Mouse (Mus musculus): ENCODE results near the gene Sv2b.

DNA sequence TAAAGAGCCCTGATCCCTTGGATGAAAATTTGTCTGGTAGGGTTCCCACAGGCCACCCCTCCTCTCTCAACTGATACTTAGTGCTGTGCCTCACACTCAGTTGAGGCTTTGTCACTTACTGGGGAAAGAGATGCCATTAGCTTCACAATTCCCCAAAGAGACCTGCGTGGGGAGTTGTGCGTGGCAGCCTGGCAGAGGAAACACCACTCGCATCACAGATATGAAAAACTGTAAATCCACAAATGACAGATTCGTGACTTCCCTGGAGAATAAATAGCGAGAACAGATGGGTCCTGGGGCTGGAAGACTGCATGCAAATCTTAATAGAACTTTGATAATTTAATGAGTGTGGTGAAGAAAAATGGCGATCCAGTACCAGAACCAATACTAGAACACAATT lies 21.8 kb downstream of the Sv2b start:
- TF ChIP-seq CTCF (IDR thresholded peaks at IDR 0.05) (no peak), EP300 (IDR thresholded peaks at IDR 0.05) (no peak)
